Mouse (Mus musculus) CD4-positive helper T cell, adult 2 months (primary cell): Measurements from ENCODE around the gene Otx2.

ENCODE experiments used
- DNase-seq: peaks from one replicate; pipeline ENCODE4 v3.0.0-alpha.2; 2012; ENCODE audit warnings: low read depth, missing footprints, low spot score

Gene Otx2

GRCm38 (mm10) chr14:48673541-48673940 lies at the start of gene Otx2:
Gene Otx2, minus strand, starts transcription at chr14:48673819.
- no peak for DNase-seq

DNA sequence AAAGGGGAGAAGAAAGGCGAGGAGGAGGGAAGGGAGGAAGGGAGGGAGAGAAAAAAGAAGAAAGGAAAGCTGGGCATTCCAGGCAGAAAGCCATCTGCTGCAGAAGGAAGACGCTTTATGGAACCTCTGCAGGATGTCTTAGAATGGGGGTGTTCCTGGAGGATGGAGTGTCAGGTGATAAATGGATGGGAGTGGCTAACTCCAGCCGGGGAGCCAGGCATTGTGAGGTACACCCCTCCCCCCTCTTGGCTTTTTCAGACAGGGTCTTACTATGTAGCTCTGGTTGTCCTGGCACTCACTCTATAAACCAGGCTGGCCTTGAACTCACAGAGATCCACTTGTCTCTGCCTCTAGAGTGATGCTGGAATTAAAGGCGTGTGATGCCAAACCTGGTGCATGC lies 49.1 kb upstream of the Otx2 start:
- no peak for DNase-seq

DNA sequence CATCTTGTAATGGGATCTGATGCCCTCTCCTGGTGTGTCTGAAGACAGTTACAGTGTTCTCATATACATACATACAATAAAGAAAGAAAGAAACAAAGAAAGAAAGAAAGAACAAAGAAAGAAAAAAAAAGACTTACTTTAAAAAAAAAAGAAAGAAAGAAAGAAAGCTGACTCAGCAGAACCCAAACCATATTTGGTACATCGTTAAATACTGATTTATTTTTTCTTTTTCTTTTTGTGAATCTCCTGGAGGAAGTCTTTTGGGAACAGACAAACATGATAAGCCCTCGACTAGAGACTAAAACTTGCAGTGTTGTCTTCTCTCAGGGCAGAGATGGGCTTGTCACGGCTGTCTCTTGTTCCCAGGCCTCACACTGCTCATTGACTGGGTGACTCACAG lies 45.7 kb upstream of the Otx2 start:
- DNase-seq, result no peak

- no peak for DNase-seq
Measured at GRCm38 (mm10) chr14:48717632-48718279, 44.1 kb upstream of the Otx2 start.

DNA sequence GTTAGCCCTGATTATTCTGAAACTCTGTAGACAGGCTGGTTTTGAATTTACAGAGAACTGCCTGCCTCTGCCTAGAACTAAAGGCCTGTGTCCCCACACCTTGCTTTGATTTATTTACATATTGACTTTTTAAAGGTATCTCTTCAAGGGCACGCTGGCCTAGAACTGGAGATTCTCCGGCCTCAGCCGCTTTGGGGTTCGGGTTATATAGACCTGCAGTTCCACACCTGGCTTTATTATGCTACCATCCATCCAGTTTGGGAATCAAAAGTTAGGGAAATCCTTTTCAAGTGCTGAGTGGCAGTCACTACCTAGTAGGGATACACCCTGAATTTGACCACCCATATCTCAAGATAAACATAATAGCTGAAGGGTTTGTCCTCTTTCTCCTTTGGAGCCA lies 42.8 kb upstream of the Otx2 start:
- DNase-seq, result no peak

DNA sequence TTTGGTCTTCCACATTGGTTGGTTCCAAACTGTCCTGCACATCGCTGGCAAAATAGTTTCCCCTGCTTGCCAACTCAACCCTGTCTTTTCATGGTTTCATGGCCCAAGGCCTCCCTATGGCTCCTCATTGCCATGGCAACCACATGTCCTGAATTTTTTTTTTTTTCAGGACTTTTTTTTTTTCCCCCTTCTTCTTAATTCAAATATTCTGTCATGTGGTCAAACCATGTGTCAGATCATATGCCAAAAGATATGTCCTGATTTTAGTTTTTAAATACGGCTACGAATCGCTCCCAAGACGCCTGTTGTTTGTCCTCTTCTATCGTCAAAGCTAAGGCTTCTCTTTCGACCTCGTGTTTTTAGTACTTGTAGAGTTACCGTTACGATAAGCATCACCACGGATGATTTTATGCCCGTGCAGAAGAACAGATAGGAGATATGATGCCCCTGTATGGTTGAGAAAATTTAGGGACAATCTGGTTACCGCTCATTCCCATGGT lies 37.3 kb upstream of the Otx2 start:
- DNase-seq, result no peak

DNA sequence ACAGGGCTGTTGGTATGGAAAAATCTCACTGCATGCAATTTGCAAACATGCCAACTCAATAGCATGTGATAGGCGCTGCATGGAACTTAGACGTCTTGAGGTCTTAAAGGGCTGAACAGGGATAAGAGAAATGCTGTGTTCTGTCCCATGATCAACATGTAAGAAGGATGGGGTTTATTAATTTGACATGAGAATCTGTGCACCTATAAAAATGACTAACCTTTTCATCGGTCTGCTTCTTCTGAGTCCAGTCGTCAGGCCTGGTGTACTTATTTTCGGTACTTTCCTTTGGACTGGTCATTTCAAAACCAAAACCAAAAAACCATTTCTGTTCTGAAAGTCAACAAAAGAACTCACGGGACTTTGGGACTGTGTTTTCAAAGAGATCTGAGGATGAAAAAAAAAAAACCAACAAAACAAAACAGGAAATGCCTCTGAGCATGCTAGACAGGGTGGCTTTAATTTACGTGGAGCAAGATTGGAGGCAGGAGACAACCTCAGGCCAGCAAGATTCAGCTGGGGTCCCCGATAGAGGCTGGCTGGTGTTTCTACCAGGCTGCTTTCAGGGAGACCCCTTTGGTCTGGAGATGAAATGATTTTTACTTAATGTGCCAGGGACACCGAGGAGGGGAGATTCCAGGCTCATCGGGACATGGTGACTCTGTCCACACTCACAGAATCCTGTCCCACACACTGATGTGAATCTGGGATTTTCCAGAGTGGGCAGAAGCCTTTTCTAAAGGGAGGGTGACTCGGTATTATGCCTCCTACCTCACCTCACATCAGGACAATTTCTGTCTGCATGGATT lies 36.6 kb upstream of the Otx2 start:
- DNase-seq, result no peak

DNA sequence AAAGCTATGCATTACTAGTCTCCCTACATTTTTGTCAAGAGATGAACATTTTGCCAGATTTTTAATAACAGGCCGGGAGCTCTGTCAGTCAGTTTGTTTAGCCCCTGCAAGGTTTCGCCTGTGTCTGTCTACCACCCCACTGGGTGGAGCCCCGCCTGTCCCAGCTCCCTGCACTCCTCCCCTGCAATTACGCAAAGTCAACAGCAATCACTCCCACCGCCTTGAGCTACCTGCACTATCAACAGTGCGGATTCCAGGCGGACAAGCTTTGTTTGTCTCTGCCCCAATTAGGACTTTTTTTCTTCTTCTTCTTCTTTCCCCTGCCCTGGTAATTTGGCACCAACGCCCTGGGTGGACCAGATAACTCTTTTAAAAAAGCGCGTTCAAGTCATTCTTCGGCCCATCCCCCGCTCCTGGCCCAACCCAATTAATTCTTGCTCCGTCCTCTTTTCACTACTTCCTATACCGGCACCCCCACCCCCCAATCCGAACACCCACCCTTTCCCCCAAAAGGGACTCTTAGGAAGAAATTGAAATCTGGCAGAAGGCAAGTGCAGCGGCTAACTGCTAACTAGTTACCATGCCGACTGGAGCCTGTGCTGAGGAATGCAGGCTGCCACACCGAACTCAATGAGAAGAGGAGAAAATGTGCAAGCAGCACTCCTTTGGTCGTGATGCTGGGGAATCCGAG lies 35.9 kb upstream of the Otx2 start:
- DNase-seq, result no peak

GRCm38 (mm10) chr14:48707844-48708383 lies 34.3 kb upstream of the Otx2 start:
- no peak for DNase-seq

- no peak for DNase-seq
Measured at GRCm38 (mm10) chr14:48707391-48707790, 33.8 kb upstream of the Otx2 start.

GRCm38 (mm10) chr14:48700790-48701370 lies 27.3 kb upstream of the Otx2 start:
- no peak for DNase-seq

- DNase-seq, result no peak
Measured at GRCm38 (mm10) chr14:48679590-48679989, 6.0 kb upstream of the Otx2 start.

GRCm38 (mm10) chr14:48678674-48679073 lies 5.1 kb upstream of the Otx2 start:
- DNase-seq, result no peak

DNA sequence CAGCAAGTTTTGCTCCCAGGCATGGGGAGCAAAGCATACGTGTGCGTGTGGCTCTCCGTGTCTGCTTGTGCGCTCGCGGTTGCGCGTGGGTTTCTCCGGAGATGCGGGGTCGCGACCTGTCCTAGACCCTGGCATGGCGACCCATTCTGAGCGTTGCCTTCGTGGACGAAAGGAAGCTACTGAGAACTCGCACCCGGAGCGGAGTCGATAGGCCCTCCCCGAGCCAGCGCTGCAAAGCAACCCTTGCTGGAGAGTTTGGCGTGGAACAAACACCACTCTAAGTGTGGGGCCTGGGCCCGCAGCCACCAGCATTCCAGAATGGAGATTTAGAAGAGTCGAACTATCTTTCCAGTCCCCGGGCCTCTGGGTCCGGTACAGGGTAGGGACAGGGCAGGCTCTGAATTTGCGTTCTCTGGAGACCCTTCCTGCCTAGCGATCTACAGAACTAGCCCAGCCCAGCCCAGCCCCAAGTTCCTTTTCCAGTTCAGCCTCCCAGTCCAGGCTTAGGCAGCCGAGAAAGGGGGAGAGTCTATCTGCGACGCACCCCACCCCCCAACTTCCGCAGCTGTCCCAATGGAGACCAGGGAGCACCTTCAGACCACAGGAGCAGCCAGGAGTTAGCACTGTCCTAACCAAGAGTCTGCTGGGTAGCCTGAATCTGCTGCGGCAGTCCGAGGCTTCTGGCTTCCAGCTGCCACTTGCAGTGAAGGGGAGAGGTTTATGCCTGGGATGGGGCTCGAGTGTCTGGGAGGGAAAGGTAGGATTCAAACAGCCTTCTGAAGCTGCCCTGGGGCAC lies 615 bp upstream of the Otx2 start:
- DNase-seq, result no peak

GRCm38 (mm10) chr14:48672611-48673176 lies 925 bp downstream of the Otx2 start:
- DNase-seq, result no peak

DNA sequence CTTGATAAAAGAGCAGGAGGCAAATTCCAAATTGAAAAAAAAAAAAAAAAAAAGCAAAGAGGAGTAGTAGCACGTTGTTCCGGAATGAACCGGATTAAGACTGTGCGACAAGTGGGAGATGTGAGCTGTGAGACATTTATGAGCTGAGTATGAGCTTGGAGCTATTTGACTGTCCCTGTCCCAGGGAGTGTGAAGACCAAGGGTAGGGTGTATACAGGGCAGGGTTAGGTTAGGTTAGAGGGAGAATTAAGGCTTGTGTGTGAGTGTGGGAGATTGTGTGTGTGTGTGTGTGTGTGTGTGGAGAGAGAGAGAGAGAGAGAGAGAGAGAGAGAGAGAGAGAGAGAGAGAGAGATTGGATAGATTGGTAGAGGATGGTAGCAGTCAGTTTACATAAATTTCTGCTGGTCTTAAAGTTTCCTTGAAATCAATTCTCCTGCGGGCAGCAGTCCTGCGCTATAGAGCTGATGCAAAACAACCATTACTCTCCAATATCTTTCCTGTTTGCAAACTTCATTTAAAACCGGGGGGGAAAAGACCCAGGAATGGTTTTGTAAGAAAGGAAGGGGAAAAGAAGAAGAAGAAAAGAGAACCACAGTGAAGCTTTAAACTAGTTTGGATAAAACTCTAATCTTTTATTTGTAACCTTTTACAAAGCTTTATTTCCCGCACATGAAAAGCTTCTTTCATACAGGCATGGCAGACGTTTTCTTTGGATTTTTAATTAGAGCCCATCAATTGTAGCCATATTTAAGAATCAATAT lies 2.0 kb downstream of the Otx2 start:
- no peak for DNase-seq

DNA sequence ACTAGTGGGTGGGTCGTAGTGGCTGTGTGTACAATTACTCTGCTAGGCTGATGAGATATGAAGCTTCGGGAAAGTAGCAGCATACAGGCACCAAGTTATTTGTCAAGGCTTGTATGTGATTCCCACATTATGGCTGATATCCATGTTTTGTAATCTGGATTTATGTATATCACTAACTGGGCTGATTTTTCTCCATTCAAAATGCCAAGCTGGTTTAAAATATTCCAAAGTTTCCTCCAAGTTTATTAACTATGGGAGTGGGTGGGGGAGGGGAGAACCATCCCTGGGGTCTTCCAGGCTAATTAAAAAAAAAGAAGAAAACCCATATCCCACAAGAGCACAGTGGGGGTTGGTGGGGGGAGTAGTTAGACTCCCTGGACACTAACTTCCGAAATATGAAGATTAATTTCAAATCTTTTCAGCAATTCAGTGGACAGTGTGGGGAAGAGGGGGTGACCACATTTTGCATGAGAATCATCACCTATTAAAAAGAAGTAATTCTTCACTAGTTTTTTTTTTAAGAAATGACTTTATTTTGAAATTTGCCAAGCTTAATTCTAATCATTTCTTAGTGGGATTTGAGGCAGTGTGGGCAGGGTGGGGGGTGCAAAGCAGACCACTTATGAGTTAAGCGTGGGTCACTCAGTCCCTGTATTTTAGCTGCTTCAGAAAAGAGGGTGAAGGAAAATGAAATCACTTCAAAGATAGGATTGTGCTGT lies 2.7 kb downstream of the Otx2 start:
- no peak for DNase-seq

- no peak for DNase-seq
Measured at GRCm38 (mm10) chr14:48670258-48670630, 3.4 kb downstream of the Otx2 start.

DNA sequence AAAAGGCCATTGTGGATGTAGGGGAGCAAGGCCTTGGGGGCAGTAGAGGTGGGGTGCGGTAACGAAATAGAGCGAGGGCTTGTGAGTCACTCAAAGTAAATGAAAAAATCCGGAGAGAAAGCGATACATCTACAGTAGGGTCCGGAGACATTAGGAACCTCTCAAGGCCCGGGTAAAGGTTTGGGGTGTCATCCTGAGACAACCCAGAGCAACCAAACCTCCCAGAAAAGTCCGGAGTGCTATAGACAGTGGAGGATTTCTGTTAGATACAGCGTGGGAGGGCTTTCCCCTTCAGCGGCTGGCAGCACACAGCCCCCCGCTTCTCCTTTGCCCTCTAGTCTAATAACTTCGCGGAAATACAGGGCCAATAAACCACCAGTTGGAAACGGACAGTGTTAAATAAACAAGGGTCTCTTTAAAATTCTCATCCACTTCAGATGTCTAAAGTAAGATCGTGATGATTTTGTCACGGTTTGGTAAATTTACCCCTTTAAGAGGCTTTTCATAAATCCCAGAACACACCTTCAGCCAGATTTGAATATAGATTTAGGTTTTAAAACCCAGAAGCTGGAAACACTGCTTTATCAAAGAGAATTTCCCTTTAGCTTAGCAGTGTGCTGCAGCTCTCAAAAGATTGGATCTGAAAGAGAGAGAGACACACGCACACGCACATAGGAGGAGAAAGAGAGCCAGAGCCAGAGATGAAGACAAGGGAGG lies 3.9 kb downstream of the Otx2 start:
- DNase-seq, result no peak
